Mouse (Mus musculus) ES-Bruce4 (cell line): ENCODE measurements around the gene Dvl3.

Experiments used
- CTCF ChIP-seq: IDR thresholded peaks from one replicate; pipeline ENCODE4 v1.8.1; 2011; ENCODE audit warnings: low read depth, low read length
- EP300 ChIP-seq: IDR thresholded peaks from 2 replicates; pipeline ENCODE4 v1.6.1; 2011; ENCODE audit warnings: low read depth, low read length; ENCODE audit not compliant: insufficient read depth
- POLR2A ChIP-seq: IDR thresholded peaks from one replicate; pipeline ENCODE4 v1.8.1; 2011; ENCODE audit warnings: low read length; ENCODE audit not compliant: insufficient read depth

DNA sequence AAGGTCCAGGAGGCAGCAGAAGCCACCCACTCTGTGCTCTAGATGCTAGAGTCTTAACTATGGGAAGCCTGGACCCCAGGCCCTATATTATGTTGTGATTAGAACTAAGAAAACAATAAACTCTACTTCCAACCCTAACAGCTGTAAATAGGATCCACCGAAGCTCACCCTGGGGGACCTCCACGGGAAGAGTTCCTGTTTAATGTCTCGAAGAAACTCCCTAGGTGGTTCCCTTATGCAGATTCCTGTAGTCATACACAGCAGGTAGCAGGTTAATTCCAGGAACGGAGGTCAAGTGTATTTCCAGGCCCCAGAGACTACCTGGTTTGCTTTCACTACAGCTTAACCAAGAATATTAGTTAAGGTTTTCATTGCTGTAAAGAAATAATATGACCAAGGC lies 31.7 kb upstream of the Dvl3 start:
- TF ChIP-seq CTCF (no peak), POLR2A (no peak), EP300 (no peak)
